Mouse (Mus musculus): Measurements from ENCODE around the gene Smn1. TPM values are rescaled to one million over a fixed set of nuclear protein-coding genes. Genes with fewer than 3 reads are reported as not detected.

The Smn1 gene
- polyA plus RNA-seq (2016; fragmentation: Nextera tagmentation; extraction: Ambion mirVana): 57.4 and 60.1 TPM in 2 replicates

GRCm38 (mm10) chr13:100124423-100125257 lies at the start of gene Smn1:
Gene Smn1, plus strand, starts transcription at chr13:100124852.
- peak; percentile 97 for ATAC-seq (ENCODE audit: low FRiP score, low read depth)
- Histone ChIP-seq H3K9ac (peak within 1 kb of the TSS; percentile 84), H3K4me1 (peaks cover 14% of the 10 kb centered on the region), H3K4me3 (peak within 1 kb of the TSS; percentile 94), H3K27me3 (replicated peaks) (no peaks in the 10 kb centered on the region), H3K9me3 (no peaks in the 10 kb centered on the region), H3K4me2 (replicated peaks) (peak within 1 kb of the TSS; percentile 91), H3K27ac (no peak within 1 kb of the TSS), H3K36me3 (peaks cover 28% of the 10 kb centered on the region)
- WGBS: 4% methylated on average over 42 of the region's 42 CpGs

- no peak overlapping the region for H3K4me3 ChIP-seq
- WGBS: 95% methylated on average over 6 of the region's 6 CpGs
- H3K27me3 ChIP-seq (replicated peaks): no peaks in the 10 kb centered on the region
- H3K4me1 ChIP-seq: peaks cover 12% of the 10 kb centered on the region
- H3K36me3 ChIP-seq: peaks cover 44% of the 10 kb centered on the region
- no peak overlapping the region for H3K27ac ChIP-seq
- H3K9ac ChIP-seq: no peak overlapping the region
- ATAC-seq (ENCODE audit: low FRiP score, low read depth): no peak
- H3K4me2 ChIP-seq (replicated peaks): no peak overlapping the region
- H3K9me3 ChIP-seq: no peaks in the 10 kb centered on the region
These were observed 25.8 kb upstream of the Smn1 start for GRCm38 (mm10) chr13:100098808-100099207.

DNA sequence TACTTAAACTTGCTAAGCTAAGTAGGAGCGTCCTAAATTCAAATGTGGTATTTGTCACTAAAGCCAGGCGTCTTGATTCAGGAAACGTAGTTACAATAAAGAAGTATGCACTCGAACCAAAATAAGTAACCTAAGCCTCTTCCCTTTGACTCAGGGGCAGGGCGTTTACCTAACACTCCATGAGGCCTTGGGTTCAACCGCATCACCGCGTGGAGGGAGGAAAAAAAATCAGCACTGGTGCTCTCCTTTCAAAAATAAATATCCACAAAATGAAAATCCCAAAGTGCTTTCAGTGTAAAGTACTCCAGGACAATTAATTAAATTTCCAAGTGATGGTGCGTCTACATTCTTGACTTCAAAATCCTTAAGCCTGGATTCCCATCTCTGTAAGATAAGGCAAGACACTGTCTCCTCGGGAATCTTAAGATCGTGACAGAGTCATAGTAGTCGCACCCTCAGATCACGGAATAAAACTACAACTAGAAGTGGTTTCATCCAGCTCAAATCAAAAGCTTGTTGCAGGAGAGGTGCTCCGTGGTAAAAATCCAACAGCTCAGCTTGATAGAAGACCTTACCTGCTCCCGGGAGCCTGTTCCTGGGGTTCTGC lies 21.5 kb upstream of the Smn1 start:
- Histone ChIP-seq H3K9ac (peak overlapping the region; percentile 91), H3K4me3 (peak overlapping the region; percentile 97), H3K36me3 (peaks cover 5% of the 10 kb centered on the region), H3K9me3 (no peaks in the 10 kb centered on the region), H3K27ac (peak overlapping the region; percentile 46; the same call in 1 of the 2 replicates), H3K27me3 (replicated peaks) (no peaks in the 10 kb centered on the region), H3K4me2 (replicated peaks) (peak overlapping the region; percentile 67), H3K4me1 (peaks cover 14% of the 10 kb centered on the region)
- no peak for ATAC-seq (ENCODE audit: low FRiP score, low read depth)
- 7% methylated on average over 15 of the region's 15 CpGs for WGBS

- Histone ChIP-seq H3K27me3 (replicated peaks) (no peaks in the 10 kb centered on the region), H3K36me3 (peaks cover 1% of the 10 kb centered on the region), H3K4me2 (replicated peaks) (peak within 1 kb of the TSS; percentile 67), H3K9ac (peak within 1 kb of the TSS; percentile 91), H3K4me1 (peaks cover 20% of the 10 kb centered on the region), H3K27ac (peak within 1 kb of the TSS; percentile 46; the same call in 1 of the 2 replicates), H3K9me3 (no peaks in the 10 kb centered on the region), H3K4me3 (peak within 1 kb of the TSS; percentile 97)
- WGBS: under 1% methylated on average over 42 of the region's 44 CpGs
- peak; percentile 62 for ATAC-seq (ENCODE audit: low FRiP score, low read depth)
These were observed 20.9 kb upstream of the Smn1 start, which contains the start of gene Bdp1 for GRCm38 (mm10) chr13:100103748-100104254. Gene Bdp1, minus strand, starts transcription at chr13:100104070.

- no peaks in the 10 kb centered on the region for H3K9me3 ChIP-seq
- H3K4me2 ChIP-seq (replicated peaks): peak within 1 kb of the TSS; percentile 89
- 1% methylated on average over 76 of the region's 76 CpGs for WGBS
- 0 out of 2 replicates have a peak within 1 kb of the TSS, but pooled peaks have one; percentile 16 for H3K27ac ChIP-seq
- H3K36me3 ChIP-seq: 0 out of 2 replicates have a peak, but pooled peaks cover 5% of the 10 kb centered on the region
- H3K9ac ChIP-seq: peak within 1 kb of the TSS; percentile 84
- peaks cover 17% of the 10 kb centered on the region for H3K4me1 ChIP-seq
- no peaks in the 10 kb centered on the region for H3K27me3 ChIP-seq (replicated peaks)
- peak; percentile 78 for ATAC-seq (ENCODE audit: low FRiP score, low read depth)
- peak within 1 kb of the TSS; percentile 79 for H3K4me3 ChIP-seq
These were observed 16.8 kb upstream of the Smn1 start, which contains the start of gene Serf1 for GRCm38 (mm10) chr13:100107652-100108472. Gene Serf1, plus strand, starts transcription at chr13:100108012.

DNA sequence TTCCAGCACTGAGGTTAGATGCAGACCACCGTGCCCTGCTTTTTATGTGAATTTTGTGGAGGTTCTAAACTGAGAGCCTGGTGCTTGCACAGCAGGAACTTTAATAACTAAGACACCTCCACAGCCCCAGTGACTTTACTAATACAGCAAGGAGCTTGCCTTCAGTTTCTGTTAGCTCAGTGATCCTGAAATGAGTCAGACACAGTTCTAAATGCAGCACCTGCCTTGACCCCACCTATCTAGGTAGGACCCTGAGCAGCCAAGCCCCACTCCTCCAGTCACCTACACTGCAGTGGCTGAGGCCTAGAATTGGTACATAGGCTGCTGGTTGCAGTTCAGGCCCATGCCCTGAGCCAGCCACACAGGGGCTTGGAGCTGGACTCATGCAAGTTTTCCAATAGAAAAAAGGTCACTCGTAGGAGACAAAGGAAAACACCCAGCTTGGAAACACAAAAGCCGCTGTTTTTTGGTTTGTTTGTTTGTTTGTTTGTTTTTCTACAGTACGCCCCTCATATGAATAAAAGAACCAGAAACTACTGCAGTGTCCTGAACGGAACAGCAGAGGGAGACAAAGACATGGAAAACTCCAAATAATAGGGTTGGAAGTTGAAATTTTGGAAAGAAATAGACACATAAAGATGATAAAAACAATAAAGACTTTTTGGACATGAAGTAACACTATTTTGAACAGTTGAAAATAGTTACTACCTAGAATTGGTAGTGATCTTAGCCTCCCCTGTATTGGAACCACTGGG lies 12.3 kb upstream of the Smn1 start:
- WGBS: 49% methylated on average over 5 of the region's 5 CpGs
- no peak overlapping the region for H3K4me2 ChIP-seq (replicated peaks)
- H3K9me3 ChIP-seq: no peaks in the 10 kb centered on the region
- no peak overlapping the region for H3K4me3 ChIP-seq
- H3K27ac ChIP-seq: no peak overlapping the region
- ATAC-seq (ENCODE audit: low FRiP score, low read depth): no peak
- no peak overlapping the region for H3K9ac ChIP-seq
- H3K4me1 ChIP-seq: peaks cover 12% of the 10 kb centered on the region
- peaks cover 19% of the 10 kb centered on the region for H3K36me3 ChIP-seq
- no peaks in the 10 kb centered on the region for H3K27me3 ChIP-seq (replicated peaks)

- Histone ChIP-seq H3K4me3 (peak overlapping the region; percentile 94; the same call in 1 of the 2 replicates), H3K9ac (no peak overlapping the region), H3K27ac (no peak overlapping the region), H3K36me3 (peaks cover 23% of the 10 kb centered on the region), H3K9me3 (no peaks in the 10 kb centered on the region), H3K4me1 (peaks cover 14% of the 10 kb centered on the region), H3K4me2 (replicated peaks) (peak overlapping the region; percentile 91), H3K27me3 (replicated peaks) (no peaks in the 10 kb centered on the region)
- 84% methylated on average over 3 of the region's 3 CpGs for WGBS
- peak; percentile 56; the same call in 1 of the 2 replicates for ATAC-seq (ENCODE audit: low FRiP score, low read depth)
These were observed 682 bp upstream of the Smn1 start for GRCm38 (mm10) chr13:100123970-100124369.

- ATAC-seq (ENCODE audit: low FRiP score, low read depth): peak; percentile 66; the same call in 1 of the 2 replicates
- peak overlapping the region; percentile 91 for H3K4me2 ChIP-seq (replicated peaks)
- H3K9me3 ChIP-seq: no peaks in the 10 kb centered on the region
- H3K9ac ChIP-seq: peak overlapping the region; percentile 84
- H3K4me3 ChIP-seq: peak overlapping the region; percentile 94
- peaks cover 14% of the 10 kb centered on the region for H3K4me1 ChIP-seq
- 3% methylated on average over 10 of the region's 10 CpGs for WGBS
- H3K27me3 ChIP-seq (replicated peaks): no peaks in the 10 kb centered on the region
- H3K36me3 ChIP-seq: peaks cover 31% of the 10 kb centered on the region
- H3K27ac ChIP-seq: no peak overlapping the region
These were observed 599 bp downstream of the Smn1 start for GRCm38 (mm10) chr13:100125258-100125643.

GRCm38 (mm10) chr13:100141646-100142314 lies 17.1 kb downstream of the Smn1 start:
- no peak overlapping the region for H3K27ac ChIP-seq
- no peaks in the 10 kb centered on the region for H3K9me3 ChIP-seq
- H3K4me3 ChIP-seq: no peak overlapping the region
- H3K9ac ChIP-seq: no peak overlapping the region
- H3K4me1 ChIP-seq: no peaks in the 10 kb centered on the region
- no peak overlapping the region for H3K4me2 ChIP-seq (replicated peaks)
- 84% methylated on average over 8 of the region's 8 CpGs for WGBS
- H3K27me3 ChIP-seq (replicated peaks): no peaks in the 10 kb centered on the region
- ATAC-seq (ENCODE audit: low FRiP score, low read depth): no peak
- H3K36me3 ChIP-seq: peaks cover 21% of the 10 kb centered on the region

GRCm38 (mm10) chr13:100152659-100153058 lies 28.0 kb downstream of the Smn1 start:
- Histone ChIP-seq H3K4me2 (replicated peaks) (no peak overlapping the region), H3K36me3 (no peaks in the 10 kb centered on the region), H3K4me1 (no peaks in the 10 kb centered on the region), H3K27me3 (replicated peaks) (no peaks in the 10 kb centered on the region), H3K9ac (no peak overlapping the region), H3K9me3 (no peaks in the 10 kb centered on the region), H3K4me3 (no peak overlapping the region), H3K27ac (no peak overlapping the region)
- 76% methylated on average over 1 of the region's 1 CpGs for WGBS
- ATAC-seq (ENCODE audit: low FRiP score, low read depth): no peak

- WGBS: 92% methylated on average over 3 of the region's 3 CpGs
- H3K27me3 ChIP-seq (replicated peaks): no peaks in the 10 kb centered on the region
- no peak for ATAC-seq (ENCODE audit: low FRiP score, low read depth)
- no peak overlapping the region for H3K4me3 ChIP-seq
- H3K9ac ChIP-seq: no peak overlapping the region
- no peaks in the 10 kb centered on the region for H3K36me3 ChIP-seq
- H3K9me3 ChIP-seq: no peaks in the 10 kb centered on the region
- H3K4me2 ChIP-seq (replicated peaks): no peak overlapping the region
- H3K27ac ChIP-seq: no peak overlapping the region
- no peaks in the 10 kb centered on the region for H3K4me1 ChIP-seq
These were observed 32.0 kb downstream of the Smn1 start for GRCm38 (mm10) chr13:100156624-100157023.

Data from neural tube, embryonic 12.5 days (tissue).